10 mouse cellular contexts compared by ENCODE assay signal in the genomic region with DNA sequence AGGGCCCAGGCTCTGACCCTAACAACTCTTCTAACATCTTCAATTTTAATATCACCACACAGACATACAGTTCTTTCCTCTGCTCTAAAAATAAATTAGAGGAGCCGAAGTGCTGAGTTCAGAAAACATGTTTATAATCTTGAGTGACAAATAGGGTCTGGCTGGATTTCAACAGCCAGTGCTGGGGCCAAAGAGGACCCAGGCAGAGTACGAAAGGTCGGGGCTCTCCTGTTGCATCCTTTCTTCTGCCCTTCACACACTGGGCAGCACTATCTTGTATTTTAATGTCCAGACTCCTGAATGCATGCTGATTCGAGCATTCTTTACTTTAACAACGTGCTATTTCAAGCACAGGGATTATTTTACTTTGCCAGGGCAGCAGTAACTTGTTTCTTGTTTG. TPM values are rescaled to one million over a fixed set of nuclear protein-coding genes. Genes with fewer than 3 reads are reported as not detected.
DNase-seq lines count a peak whose midpoint lies in the region; ATAC-seq and TF ChIP-seq lines count a peak whose summit lies in the region.
"Had no signal": no experiment of that assay in that cellular context is flagged by ENCODE, and none has a peak within 500 bp of the region (broad histone marks: within the 10 kb centered on the region; RNA-seq: fewer than 3 reads in every experiment).

No protein-coding gene starts in this region.

- no peaks in the 10 kb centered on the region for H3K36me3 ChIP-seq in intestine, postnatal 0 days (ENCODE audit: control insufficient read depth, insufficient read depth)
- H3K36me3 ChIP-seq in lung, embryonic 16.5 days (ENCODE audit: control insufficient read depth, insufficient read depth, low read length), result no peaks in the 10 kb centered on the region
- no peaks in the 10 kb centered on the region for H3K36me3 ChIP-seq in midbrain, embryonic 13.5 days

- H3K27ac ChIP-seq in intestine, postnatal 0 days (ENCODE audit: low read depth, low read length), result peak overlapping the region; percentile 67
- H3K27ac ChIP-seq in lung, embryonic 16.5 days (ENCODE audit: low read length), result peak overlapping the region; percentile 23
- no peak overlapping the region for H3K27ac ChIP-seq in midbrain, embryonic 13.5 days

- 9% methylated on average over 5 of the region's 5 CpGs for WGBS in intestine, postnatal 0 days
- 10% methylated on average over 5 of the region's 5 CpGs for WGBS in lung, embryonic 16.5 days
- WGBS in midbrain, embryonic 13.5 days, result 65% methylated on average over 5 of the region's 5 CpGs

- H3K9ac ChIP-seq in intestine, postnatal 0 days (ENCODE audit: low read depth, low read length), result 0 out of 2 replicates have a peak overlapping the region, but pooled peaks have one; percentile 38
- H3K9ac ChIP-seq in lung, embryonic 16.5 days (ENCODE audit: low read length), result no peak overlapping the region
- H3K9ac ChIP-seq in midbrain, embryonic 13.5 days (replicated peaks), result no peak overlapping the region

- no peaks in the 10 kb centered on the region for H3K27me3 ChIP-seq in intestine, postnatal 0 days (replicated peaks; ENCODE audit: control insufficient read depth, insufficient read depth, low read length)
- H3K27me3 ChIP-seq in lung, embryonic 16.5 days (ENCODE audit: control insufficient read depth, insufficient read depth, low read depth, low read length), result no peaks in the 10 kb centered on the region
- no peaks in the 10 kb centered on the region for H3K27me3 ChIP-seq in midbrain, embryonic 13.5 days

- H3K9me3 ChIP-seq in intestine, postnatal 0 days (ENCODE audit: control insufficient read depth), result no peaks in the 10 kb centered on the region
- H3K9me3 ChIP-seq in lung, embryonic 16.5 days (ENCODE audit: control insufficient read depth, low read length), result no peaks in the 10 kb centered on the region
- no peaks in the 10 kb centered on the region for H3K9me3 ChIP-seq in midbrain, embryonic 13.5 days

- H3K4me1 ChIP-seq in intestine, postnatal 0 days (replicated peaks; ENCODE audit: control insufficient read depth, insufficient read depth, low read length), result peaks cover 8% of the 10 kb centered on the region; the same call in 1 of the 2 replicates
- H3K4me1 ChIP-seq in lung, embryonic 16.5 days (replicated peaks; ENCODE audit: control insufficient read depth, insufficient read depth, low read length), result peaks cover 8% of the 10 kb centered on the region
- no peaks in the 10 kb centered on the region for H3K4me1 ChIP-seq in midbrain, embryonic 13.5 days (replicated peaks)

- DNase-seq in adrenal gland, adult (ENCODE audit: inconsistent age in 2 of 2, low spot score in 1 of 2), result peak; percentile 44 to 76
- no peak for DNase-seq in adrenal gland, adult 8-10 months
- peak; percentile 45 for DNase-seq in gastrocnemius, postnatal 10 days
- no peak for DNase-seq in cerebellum, postnatal 25 days
- DNase-seq in thymus, adult 18-20 months, result no peak

- ATAC-seq in intestine, postnatal 0 days, result peak; percentile 71
- ATAC-seq in lung, embryonic 16.5 days (ENCODE audit: low read depth), result peak; percentile 29; the same call in 1 of the 2 replicates
- ATAC-seq in midbrain, embryonic 13.5 days, result no peak
- ATAC-seq: inflammation-experienced regulatory T-cells, adult 6 months had no signal

- TF ChIP-seq CTCF in intestine, postnatal 0 days (IDR thresholded peaks at IDR 0.05; ENCODE audit: low read depth), result no peak

- no peak overlapping the region for H3K4me3 ChIP-seq in intestine, postnatal 0 days (ENCODE audit: low read depth, low read length)
- no peak overlapping the region for H3K4me3 ChIP-seq in lung, embryonic 16.5 days (ENCODE audit: low read length)
- H3K4me3 ChIP-seq in midbrain, embryonic 13.5 days (replicated peaks), result no peak overlapping the region

- H3K4me2 ChIP-seq in intestine, postnatal 0 days (replicated peaks; ENCODE audit: low read depth), result no peak overlapping the region; the same call in 1 of the 2 replicates
- peak overlapping the region; percentile 2 for H3K4me2 ChIP-seq in lung, embryonic 16.5 days (ENCODE audit: low read depth, low read length)
- no peak overlapping the region for H3K4me2 ChIP-seq in midbrain, embryonic 13.5 days (replicated peaks)

RNA-seq across cellular contexts. Expression of a gene that starts 13.2 kb away (rescaled TPM):
- 100 to 1,000 TPM in 1 of 4 experiments, 10 to 100 TPM in 3; 21.7 to 157 (median 79.9) TPM for total RNA-seq in adrenal gland, adult 8-10 months (2022)
- 100 to 1,000 TPM; 273 to 374 TPM for total RNA-seq in gastrocnemius, postnatal 10 days (2021)
- polyA plus RNA-seq in intestine, postnatal 0 days (2015; fragmentation: Nextera tagmentation; extraction: Ambion mirVana), result 12.6 and 23.4 TPM in 2 replicates
- polyA plus RNA-seq in lung, embryonic 16.5 days (2015; fragmentation: Nextera tagmentation; extraction: Ambion mirVana), result 4.5 and 4.8 TPM in 2 replicates
- polyA plus RNA-seq in midbrain, embryonic 13.5 days (2015; fragmentation: Nextera tagmentation; extraction: Ambion mirVana), result 0.78 and 0.95 TPM in 2 replicates
- total RNA-seq: monocyte, adult 5-6 weeks had no signal
- polyA plus RNA-seq: inflammation-experienced regulatory T-cells, adult 6 months had no signal

Comparison
In these comparisons a context has a peak if more than half of its experiments do, and no peak if none do; other contexts are left out.
1. DNase-seq: peak in adrenal gland, adult (2 of 2) and gastrocnemius, postnatal 10 days (single experiment); none in adrenal gland, adult 8-10 months (single experiment), cerebellum, postnatal 25 days (0 of 2) and thymus, adult 18-20 months (0 of 2).